Mouse (Mus musculus) adrenal gland, adult (tissue): ENCODE data around the gene Tulp2.

Experiments
- DNase-seq, 2 experiments: peaks; one replicate each; pipeline ENCODE4 v3.0.0; 2022 to 2023; ENCODE audit warnings: low spot score in 1 of 2; ENCODE audit not compliant: inconsistent age in 2 of 2

Gene Tulp2

DNA sequence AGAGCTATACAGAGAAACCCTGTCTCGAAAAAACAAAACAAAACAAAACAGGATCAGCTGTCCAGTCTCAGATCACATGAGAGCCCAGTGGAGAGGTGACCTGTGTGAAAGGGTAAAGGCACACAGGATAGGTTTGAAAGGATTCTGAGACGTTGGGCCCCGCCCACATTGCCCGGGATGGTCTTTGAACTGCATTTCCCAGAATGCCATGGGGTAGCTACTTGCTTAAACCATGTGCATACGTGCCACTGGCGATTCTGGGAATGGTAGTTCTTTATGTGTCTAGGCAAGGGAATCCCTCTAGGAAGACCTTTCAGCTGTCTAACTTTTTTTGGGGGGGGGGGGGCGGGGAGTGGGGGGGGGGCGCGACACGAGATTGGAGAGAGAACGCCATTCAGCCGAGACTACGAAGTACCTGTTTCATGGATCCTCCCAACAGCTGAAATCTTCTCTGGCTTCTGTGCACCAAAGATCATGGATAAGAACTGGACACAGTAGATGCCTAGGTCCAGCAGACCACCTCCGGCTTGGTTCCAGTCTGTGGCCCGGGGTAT lies at the start of gene Tulp2:
TSS of gene Tulp2 (plus strand) at position 504 of the 554 bp plus-strand sequence.
- DNase-seq, result peak; percentile 60 to 82

GRCm38 (mm10) chr7:45433835-45434202 lies 47.9 kb upstream of the Tulp2 start:
- no peak for DNase-seq

DNA sequence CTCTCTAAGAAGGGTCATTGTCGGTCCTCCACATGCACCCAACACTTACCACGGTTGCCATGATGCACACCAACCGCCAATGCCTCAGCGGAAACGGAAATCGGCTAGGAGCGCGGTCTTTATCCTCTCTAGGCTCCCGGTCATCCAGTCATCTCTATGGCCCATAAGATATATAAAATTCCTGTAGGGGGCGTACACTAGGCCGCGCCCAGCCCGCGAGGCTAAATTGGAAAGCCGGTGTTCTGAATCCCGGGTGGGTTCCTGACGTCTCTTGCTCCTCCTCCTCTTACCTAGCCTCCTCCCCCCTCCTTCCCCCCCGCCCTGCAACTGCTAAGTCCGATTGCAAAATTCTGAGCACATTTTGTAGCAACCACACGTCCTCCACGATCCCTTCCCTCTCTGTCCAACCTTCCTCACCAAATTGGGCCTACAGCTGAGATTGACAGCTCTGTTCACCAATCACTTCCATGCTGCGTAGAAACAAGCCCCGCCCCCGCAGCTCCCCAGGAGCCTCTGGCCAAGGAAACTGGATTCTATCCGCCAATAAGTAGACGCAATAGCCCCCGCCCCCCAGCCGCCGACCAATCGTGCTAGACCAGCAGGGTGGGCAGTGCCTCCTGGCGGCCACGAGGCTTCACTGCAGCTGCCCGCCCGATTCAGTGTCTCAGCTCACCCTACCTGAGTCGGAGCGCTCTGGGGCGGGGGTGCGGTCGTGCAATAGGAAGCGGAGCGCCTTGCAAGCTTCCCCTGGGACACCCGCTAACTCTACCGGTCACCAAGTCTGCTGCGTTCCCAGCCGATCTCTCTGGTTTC lies 47.3 kb upstream of the Tulp2 start, which contains the start of gene Gys1:
TSS of gene Gys1 (plus strand) at position 642 of the 813 bp plus-strand sequence.
- peak; percentile 100 for DNase-seq

DNA sequence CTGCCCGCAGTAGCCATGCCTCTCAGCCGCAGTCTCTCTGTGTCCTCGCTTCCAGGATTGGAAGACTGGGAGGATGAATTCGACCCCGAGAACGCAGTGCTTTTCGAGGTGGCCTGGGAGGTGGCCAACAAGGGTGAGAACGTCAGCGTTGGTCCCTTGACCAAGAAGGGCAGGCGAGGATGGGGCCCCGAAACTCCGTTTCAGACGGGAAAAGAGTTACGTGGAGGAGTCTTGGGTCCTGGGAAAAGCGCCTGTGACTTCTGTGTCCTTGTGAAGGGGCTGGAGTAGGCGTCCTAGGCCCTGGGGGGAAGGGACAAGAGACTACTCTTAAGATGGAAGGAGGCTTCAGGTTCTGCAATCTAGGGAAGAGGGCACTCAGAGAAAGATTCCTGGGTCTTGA lies 46.6 kb upstream of the Tulp2 start:
- DNase-seq, result no peak

DNA sequence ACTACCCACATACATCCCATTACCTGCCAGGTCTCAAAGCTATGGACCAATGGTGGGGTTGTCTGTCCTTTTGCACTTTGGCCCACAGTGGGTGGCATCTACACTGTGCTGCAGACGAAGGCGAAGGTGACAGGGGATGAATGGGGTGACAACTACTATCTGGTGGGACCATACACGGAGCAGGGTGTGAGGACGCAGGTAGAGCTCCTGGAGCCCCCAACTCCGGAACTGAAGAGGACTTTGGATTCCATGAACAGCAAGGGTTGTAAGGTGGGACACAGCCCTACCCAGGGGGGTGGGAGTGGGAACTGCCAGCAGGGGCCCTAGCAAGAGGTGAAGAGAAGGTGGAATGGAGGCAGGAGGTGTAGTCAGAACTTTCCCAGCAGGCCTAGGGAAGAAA lies 45.2 kb upstream of the Tulp2 start:
- DNase-seq, result no peak

DNA sequence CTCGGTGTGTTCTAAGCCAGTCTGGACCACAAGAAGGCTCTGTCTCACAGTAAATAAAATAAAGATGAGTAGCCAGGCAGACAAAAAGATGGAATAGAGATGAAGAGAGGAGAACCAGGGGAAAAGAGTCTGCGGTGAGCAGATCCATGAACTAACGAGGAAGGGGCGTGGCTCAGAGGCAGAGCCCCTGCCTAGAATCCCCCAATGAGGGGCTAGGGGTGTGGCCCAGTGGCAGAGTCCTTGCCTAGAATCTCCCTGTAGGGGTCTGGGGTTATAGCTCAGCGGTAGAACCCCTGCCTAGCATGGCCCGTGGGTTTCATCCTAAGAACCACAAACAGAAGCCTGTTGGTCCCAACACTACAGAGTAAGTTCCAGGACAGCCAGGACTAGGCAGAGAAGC lies 44.6 kb upstream of the Tulp2 start:
- DNase-seq, result no peak

- no peak for DNase-seq
These were observed 44.0 kb upstream of the Tulp2 start, which contains the start of gene Ruvbl2 for GRCm38 (mm10) chr7:45437521-45438276. Gene Ruvbl2 (minus strand): TSS chr7:45438096.

DNA sequence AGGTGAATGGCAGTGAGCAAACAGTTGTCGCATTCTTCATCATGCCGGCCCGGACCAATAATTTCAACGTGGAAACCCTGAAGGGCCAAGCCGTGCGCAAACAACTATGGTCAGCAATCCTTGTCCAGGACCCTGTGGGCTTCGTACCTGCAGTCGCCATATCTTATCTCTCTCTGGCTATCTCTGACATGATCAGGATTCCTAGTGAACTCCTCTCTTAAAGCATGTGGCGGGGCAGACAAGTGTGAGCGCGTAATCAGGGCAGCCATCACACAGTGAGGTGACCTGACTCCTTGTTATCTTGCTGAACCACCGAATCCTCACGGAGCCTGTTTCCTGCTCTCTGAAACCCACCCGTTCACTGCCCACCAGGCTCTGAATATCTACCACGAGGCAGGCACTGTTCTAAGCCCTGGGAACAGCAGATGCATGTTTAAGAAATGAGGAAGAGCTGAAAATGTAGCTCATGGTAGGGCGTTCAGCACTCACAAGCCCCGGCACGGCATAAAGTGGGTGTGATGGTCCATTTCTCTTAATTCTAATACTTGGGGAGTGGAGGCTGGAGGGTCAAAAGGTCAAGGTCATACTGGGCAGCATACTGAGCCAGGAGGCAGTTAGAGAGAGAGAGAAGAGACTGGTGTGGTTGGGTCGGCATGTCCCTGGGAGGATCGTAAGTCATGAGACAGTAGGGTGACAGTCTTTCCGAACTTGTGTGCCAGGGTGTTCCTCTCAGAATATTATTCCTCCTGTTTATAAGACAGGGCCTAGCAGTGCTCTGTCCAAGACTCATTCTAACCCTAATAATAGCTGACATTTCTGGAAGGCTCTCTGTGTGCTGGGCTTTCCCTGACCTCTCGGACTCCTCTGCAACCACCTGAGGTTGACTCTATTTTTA lies 37.9 kb upstream of the Tulp2 start:
- peak; percentile 52 to 74 for DNase-seq

DNA sequence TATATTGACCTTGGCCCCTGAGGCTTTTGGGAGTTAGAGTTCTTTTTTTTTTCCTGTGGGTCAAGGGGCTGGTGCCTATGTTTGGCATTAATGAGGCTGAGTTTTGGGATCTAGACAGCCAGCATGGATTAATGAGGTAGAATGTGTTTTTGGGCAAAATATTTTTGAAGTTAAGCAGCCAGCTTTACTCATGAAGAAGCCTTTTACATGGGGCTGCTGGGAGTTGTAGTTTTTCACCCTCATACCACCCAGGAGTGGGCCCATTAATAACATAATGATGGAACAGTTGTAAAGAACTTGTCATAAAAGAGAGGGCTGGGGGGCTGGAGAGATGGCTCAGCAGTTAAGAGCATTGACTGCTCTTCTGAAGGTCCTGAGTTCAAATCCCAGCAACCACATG lies 35.1 kb upstream of the Tulp2 start:
- no peak for DNase-seq

DNA sequence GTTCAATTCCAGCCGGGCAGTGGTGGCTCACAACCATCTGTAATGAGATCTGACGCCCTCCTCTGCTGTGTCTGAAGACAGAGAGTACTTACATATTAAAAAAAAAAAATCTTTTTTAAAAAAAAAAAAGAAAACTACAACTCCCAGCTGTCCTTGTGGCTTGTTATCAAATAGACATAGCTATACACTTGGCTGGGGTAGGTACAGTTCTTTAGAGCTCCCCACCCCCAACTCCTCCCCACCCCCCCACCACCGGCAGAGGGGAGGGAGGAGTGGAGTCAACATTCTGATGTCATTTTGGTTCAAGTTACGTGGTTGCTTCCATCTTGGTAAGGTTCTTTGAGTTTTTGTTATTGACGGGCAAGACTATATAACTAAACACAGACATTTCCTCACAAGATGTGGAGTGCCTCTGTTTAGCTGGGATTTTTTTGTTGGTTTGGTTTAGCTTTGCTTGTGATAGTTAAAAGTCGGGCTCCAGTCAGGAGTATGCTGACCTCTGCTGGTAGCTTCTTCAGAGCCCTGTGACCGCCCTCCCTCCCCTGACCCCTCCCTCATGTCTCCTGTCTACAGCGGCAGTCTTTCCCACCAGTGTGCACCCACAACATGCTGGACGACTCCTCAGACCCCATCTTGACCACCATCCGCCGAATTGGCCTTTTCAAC lies 34.2 kb upstream of the Tulp2 start:
- peak; percentile 35 to 76 for DNase-seq

GRCm38 (mm10) chr7:45449974-45450373 lies 31.7 kb upstream of the Tulp2 start:
- DNase-seq, result no peak

DNA sequence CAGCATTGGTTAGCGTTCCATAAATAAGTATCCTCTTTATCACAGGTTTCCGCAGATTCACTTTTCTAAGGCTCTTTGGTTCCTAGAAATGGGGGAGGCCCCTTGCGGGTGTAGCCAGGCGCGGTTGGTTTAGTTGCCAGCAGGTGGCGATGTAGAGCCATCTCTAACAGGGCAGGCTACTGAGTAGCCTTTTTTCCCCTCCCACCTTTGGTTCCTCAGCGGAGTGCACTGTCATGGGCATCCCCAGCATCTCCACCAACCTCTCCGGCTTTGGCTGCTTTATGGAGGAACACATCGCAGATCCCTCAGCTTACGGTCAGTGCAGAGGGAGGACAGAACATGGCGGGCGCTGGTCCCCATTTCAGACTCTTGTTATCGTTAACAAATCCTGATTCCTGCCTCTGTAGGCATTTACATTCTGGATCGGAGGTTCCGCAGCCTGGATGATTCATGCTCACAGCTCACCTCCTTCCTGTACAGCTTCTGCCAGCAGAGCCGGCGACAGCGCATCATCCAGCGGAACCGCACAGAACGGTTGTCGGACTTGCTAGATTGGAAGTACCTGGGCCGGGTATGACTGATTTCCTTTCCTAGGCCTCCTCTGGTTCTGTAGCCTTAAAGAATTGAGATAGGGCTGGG lies 30.2 kb upstream of the Tulp2 start:
- peak; percentile 81 to 94 for DNase-seq

DNA sequence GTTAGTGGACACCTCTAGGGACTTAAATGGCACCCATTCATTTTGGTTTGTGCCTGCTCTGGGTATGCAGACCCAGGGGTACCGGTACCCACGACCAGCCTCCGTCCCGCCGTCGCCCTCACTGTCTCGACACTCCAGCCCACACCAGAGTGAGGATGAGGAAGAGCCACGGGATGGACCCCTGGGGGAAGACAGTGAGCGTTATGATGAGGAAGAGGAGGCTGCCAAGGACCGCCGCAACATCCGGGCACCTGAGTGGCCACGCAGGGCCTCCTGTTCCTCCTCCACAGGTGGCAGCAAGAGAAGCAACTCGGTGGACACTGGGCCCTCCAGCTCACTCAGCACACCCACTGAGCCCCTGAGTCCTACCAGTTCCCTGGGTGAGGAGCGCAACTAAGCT lies 26.7 kb upstream of the Tulp2 start:
- no peak for DNase-seq

DNA sequence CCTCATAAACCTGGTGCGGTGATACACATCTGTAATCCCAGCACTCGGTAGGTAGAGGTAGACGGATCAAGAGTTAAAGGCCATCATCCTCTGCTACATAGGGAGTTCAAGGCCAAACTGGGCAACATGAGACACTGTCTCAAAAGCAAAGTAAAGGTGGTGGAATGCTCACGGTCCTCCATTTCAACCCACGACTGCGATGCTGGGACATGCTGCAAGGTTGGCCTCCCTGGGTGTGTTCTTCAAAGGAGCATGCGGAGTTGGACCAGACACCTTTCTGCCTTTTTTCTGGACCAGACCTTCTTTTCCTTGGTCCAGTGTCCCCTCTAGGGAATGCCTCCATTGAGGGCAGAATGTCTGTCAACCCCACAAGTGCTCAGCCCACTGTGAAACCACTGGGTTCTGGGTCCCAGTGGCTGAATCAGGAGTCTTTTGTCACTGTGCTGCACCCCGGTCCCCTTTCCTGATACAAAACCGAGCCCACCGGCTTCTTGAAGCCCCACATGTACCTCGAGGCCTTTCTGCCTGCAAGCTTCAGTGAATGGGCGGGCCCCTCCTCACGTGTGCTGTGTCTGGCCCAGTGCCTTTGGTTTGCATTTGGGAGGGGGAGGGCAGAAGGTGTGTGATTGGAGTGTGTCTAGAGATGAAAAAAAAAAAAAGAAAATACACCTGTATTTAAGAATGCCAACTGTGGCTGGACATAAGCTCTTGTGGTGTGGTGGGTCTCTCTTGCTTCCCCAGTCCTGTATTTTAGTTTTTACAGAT lies 25.6 kb upstream of the Tulp2 start:
- peak in 1 of 2 experiments; percentile 44 for DNase-seq

GRCm38 (mm10) chr7:45456721-45457203 lies 24.9 kb upstream of the Tulp2 start:
- peak; percentile 42 to 69 for DNase-seq

GRCm38 (mm10) chr7:45457204-45458060 lies 24.2 kb upstream of the Tulp2 start:
- DNase-seq, result peak in 1 of 2 experiments; percentile 74

- peak; percentile 77 to 90 for DNase-seq
These were observed 22.7 kb upstream of the Tulp2 start for GRCm38 (mm10) chr7:45458748-45459563.
